Mouse (Mus musculus) CH12.LX (cell line): ENCODE measurements around the gene Yif1b. TPM values are rescaled to one million over a fixed set of nuclear protein-coding genes. Genes with fewer than 3 reads are reported as not detected.

Source experiments
- DNase-seq: peaks from one replicate; pipeline ENCODE4 v3.0.0-alpha.2; 2013; ENCODE audit errors: extremely low read depth
- H3K27ac ChIP-seq: 2 replicates; pipeline ENCODE4 v1.5.1; 2012; ENCODE audit warnings: low read depth, mild to moderate bottlenecking, control low read depth, moderate library complexity; ENCODE audit not compliant: insufficient read depth
- H3K27me3 ChIP-seq: replicated peaks from 2 replicates; pipeline ENCODE3; 2012; ENCODE audit warnings: inconsistent platforms
- H3K36me3 ChIP-seq, 2 experiments: replicated peaks in 1 of 2; 2 replicates each; pipeline versions ENCODE3 to v1.6.1; 2012; ENCODE audit warnings: inconsistent platforms in 1 of 2, low read length in 1 of 2, mild to moderate bottlenecking in 1 of 2, mixed read lengths in 1 of 2, moderate library complexity in 1 of 2; ENCODE audit not compliant: control insufficient read depth in 1 of 2, insufficient read depth in 1 of 2
- H3K4me1 ChIP-seq, 2 experiments: 2 replicates each; pipeline ENCODE4 v1.6.1; 2012; ENCODE audit warnings: inconsistent platforms in 1 of 2, moderate library complexity in 1 of 2; ENCODE audit not compliant: insufficient read depth in 2 of 2, control insufficient read depth in 1 of 2
- H3K4me2 ChIP-seq: 2 replicates; pipeline ENCODE4 v1.6.1; 2012; ENCODE audit warnings: low read depth, mild to moderate bottlenecking, control low read depth; ENCODE audit not compliant: poor library complexity, insufficient read depth, severe bottlenecking
- H3K4me3 ChIP-seq, 3 experiments: fragments of 150-350 bp in 1 of 3; sonication (generic) in 1 of 3; replicated peaks in 1 of 3; 2 replicates each; pipeline versions ENCODE3 to v1.5.1; 2011 to 2012; ENCODE audit warnings: low read depth in 2 of 3, low read length in 2 of 3, mild to moderate bottlenecking in 2 of 3, moderate library complexity in 2 of 3, control low read depth in 1 of 3, improper control_type of control experiment in 1 of 3, inconsistent platforms in 1 of 3, mixed read lengths in 1 of 3; ENCODE audit not compliant: poor library complexity in 1 of 3
- H3K79me2 ChIP-seq: replicated peaks from 2 replicates; pipeline ENCODE4 v1.6.1; 2012; ENCODE audit warnings: mild to moderate bottlenecking, moderate library complexity; ENCODE audit not compliant: control insufficient read depth, poor library complexity, insufficient read depth, severe bottlenecking; ENCODE audit errors: extremely low read depth
- H3K9ac ChIP-seq: 2 replicates; pipeline ENCODE4 v1.6.1; 2012; ENCODE audit warnings: low read depth, mild to moderate bottlenecking, control low read depth, moderate library complexity; ENCODE audit not compliant: insufficient read depth
- H3K9me3 ChIP-seq: replicated peaks from 2 replicates; pipeline ENCODE3; 2012; ENCODE audit warnings: low read length, inconsistent platforms, mixed read lengths
- BHLHE40 ChIP-seq: IDR thresholded peaks from 2 replicates; pipeline ENCODE4 v1.6.1; 2011; ENCODE audit warnings: mild to moderate bottlenecking, low read depth, low read length, improper control_type of control experiment
- CHD1 ChIP-seq: IDR thresholded peaks from 2 replicates; pipeline ENCODE4 v1.6.1; 2012; ENCODE audit warnings: low read depth, low read length, improper control_type of control experiment, inconsistent platforms
- CTCF ChIP-seq, 2 experiments: IDR thresholded peaks in 1 of 2; conservative IDR thresholded peaks in 1 of 2; 2 replicates each; pipeline ENCODE4 v1.5.1; 2011 to 2012; ENCODE audit warnings: low read depth in 2 of 2, low read length in 2 of 2, improper control_type of control experiment in 1 of 2, inconsistent platforms in 1 of 2, mild to moderate bottlenecking in 1 of 2, moderate library complexity in 1 of 2
- ELF1 ChIP-seq: IDR thresholded peaks from 2 replicates; pipeline ENCODE4 v1.6.1; 2014; ENCODE audit warnings: low read depth, mild to moderate bottlenecking, inconsistent platforms, low read length, improper control_type of control experiment
- GABPA ChIP-seq: IDR thresholded peaks from 2 replicates; pipeline ENCODE4 v1.6.1; 2012; ENCODE audit warnings: low read depth, low read length, improper control_type of control experiment, inconsistent platforms; ENCODE audit not compliant: insufficient replicate concordance
- HCFC1 ChIP-seq: IDR thresholded peaks from 2 replicates; pipeline ENCODE4 v1.6.1; 2012; ENCODE audit warnings: low read depth, mild to moderate bottlenecking, inconsistent platforms, low read length, improper control_type of control experiment
- JUN ChIP-seq: IDR thresholded peaks from 2 replicates; pipeline ENCODE4 v1.6.1; 2011; ENCODE audit warnings: low read depth, mild to moderate bottlenecking, low read length, improper control_type of control experiment, moderate library complexity; ENCODE audit not compliant: insufficient read depth
- KAT2A ChIP-seq: IDR thresholded peaks from 2 replicates; pipeline ENCODE4 v1.6.1; 2012; ENCODE audit warnings: low read length, improper control_type of control experiment, inconsistent platforms; ENCODE audit not compliant: insufficient replicate concordance
- MEF2A ChIP-seq: IDR thresholded peaks from 2 replicates; pipeline ENCODE4 v1.6.1; 2014; ENCODE audit warnings: low read depth, mild to moderate bottlenecking, inconsistent platforms, low read length, improper control_type of control experiment, borderline replicate concordance
- NELFE ChIP-seq: IDR thresholded peaks from 2 replicates; pipeline ENCODE4 v1.6.1; 2011; ENCODE audit warnings: low read depth, low read length, improper control_type of control experiment
- POLR2A ChIP-seq: IDR thresholded peaks from 2 replicates; pipeline ENCODE4 v1.6.1; 2011; ENCODE audit warnings: low read depth, mild to moderate bottlenecking, improper control_type of control experiment, low read length
- POLR2AphosphoS2 ChIP-seq: IDR thresholded peaks from 2 replicates; pipeline ENCODE4 v1.6.1; 2011; ENCODE audit warnings: low read depth, low read length, improper control_type of control experiment
- RCOR1 ChIP-seq: conservative IDR thresholded peaks from 2 replicates; pipeline ENCODE4 v1.6.1; 2012; ENCODE audit warnings: low read depth, mild to moderate bottlenecking, inconsistent platforms, low read length, improper control_type of control experiment
- SMC3 ChIP-seq: IDR thresholded peaks from 2 replicates; pipeline ENCODE4 v1.6.1; 2011; ENCODE audit warnings: low read depth, low read length, improper control_type of control experiment
- TBP ChIP-seq: conservative IDR thresholded peaks from 2 replicates; pipeline ENCODE4 v1.6.1; 2011; ENCODE audit warnings: low read depth, low read length, improper control_type of control experiment
- UBTF ChIP-seq: IDR thresholded peaks from 2 replicates; pipeline ENCODE4 v1.6.1; 2012; ENCODE audit warnings: low read depth, mild to moderate bottlenecking, inconsistent platforms, low read length, improper control_type of control experiment, moderate library complexity
- USF1 ChIP-seq: IDR thresholded peaks from 2 replicates; pipeline ENCODE4 v1.6.1; 2014; ENCODE audit warnings: low read depth, mild to moderate bottlenecking, inconsistent platforms, low read length, improper control_type of control experiment
- USF2 ChIP-seq: conservative IDR thresholded peaks from 2 replicates; pipeline ENCODE4 v1.6.1; 2011; ENCODE audit warnings: low read depth, low read length, improper control_type of control experiment
- ZC3H11A ChIP-seq: IDR thresholded peaks from 2 replicates; pipeline ENCODE4 v1.6.1; 2012; ENCODE audit warnings: low read depth, mild to moderate bottlenecking, inconsistent platforms, low read length, improper control_type of control experiment
- dilution Hi-C: fragments of 300-500 bp; cut with MboI; formaldehyde crosslinking; loops from 2 replicates; pipeline ENCODE4 v1.14.3; 2020; ENCODE audit warnings: low sequenced_read_pairs; ENCODE audit not compliant: extremely low pct_unique_long_range_greater_than_20kb, extremely low pct_ligation_motif_present
- in situ Hi-C: fragments of 300-500 bp; cut with MboI; formaldehyde crosslinking; loops from 3 replicates; pipeline ENCODE4 v1.14.3; 2019; ENCODE audit warnings: low sequenced_read_pairs, low pct_ligation_motif_present, low pct_unique_long_range_greater_than_20kb, mixed read lengths
- polyA plus RNA-seq: library from polyadenylated mRNA; unstranded; fragments of >175 nt; gene quantifications from 2 replicates; pipeline ENCODE4 v1.2.1, GENCODE M21; 2012; ENCODE audit warnings: low read depth; ENCODE audit not compliant: insufficient read length
- total RNA-seq, 2 experiments: library from RNA; depleted of rRNA; stranded (reverse); fragments of 300-350 nt in 1 of 2; fragments of >200 nt in 1 of 2; gene quantifications; 2 replicates each; pipeline ENCODE4 v1.2.3; 2012 to 2014

Yif1b gene
- total and polyA plus RNA-seq, 3 experiments: 63.0 to 99.4 (median 69.4) TPM

DNA sequence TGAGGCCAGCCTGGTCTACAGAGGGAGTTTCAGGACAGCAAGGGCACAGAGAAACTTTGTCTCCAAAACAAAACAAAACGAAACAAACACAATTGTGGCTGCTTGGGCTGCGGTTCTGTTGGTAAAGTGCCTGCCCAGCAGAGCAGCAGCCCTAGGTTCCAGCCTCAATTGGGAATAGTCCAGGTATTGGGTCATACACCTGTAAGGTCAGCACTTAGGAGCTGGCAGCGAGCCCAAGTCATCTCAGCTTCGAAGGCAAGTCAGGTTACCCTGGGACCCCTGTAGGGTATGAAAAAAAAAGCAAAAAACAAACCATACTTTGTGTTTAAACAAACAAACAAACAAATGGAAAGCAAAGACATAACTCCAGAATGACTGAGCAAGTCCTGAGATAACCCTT lies 17.7 kb downstream of the Yif1b start:
- no peak overlapping the region for H3K27ac ChIP-seq
- H3K27me3 ChIP-seq: no peaks in the 10 kb centered on the region
- dilution Hi-C loops: no loop called here
- H3K36me3 ChIP-seq: peaks cover 0 to 13% of the 10 kb centered on the region in 2 experiments
- H3K4me1 ChIP-seq: peaks cover 9 to 48% of the 10 kb centered on the region in 2 experiments
- no peak for TF ChIP-seq GABPA
- TF ChIP-seq ELF1: no peak
- TF ChIP-seq ZC3H11A: no peak
- no peak for TF ChIP-seq RCOR1
- no peak for TF ChIP-seq USF1
- no peak for TF ChIP-seq MEF2A
- no peak for TF ChIP-seq CTCF (conservative IDR thresholded peaks at IDR 0.05 in 1 of 2, IDR thresholded peaks at IDR 0.05 in 1 of 2; ENCODE audit: low read depth in 2 of 2, low read length in 2 of 2)
- no peak for TF ChIP-seq HCFC1
- TF ChIP-seq TBP: no peak
- TF ChIP-seq BHLHE40: no peak
- no peak for TF ChIP-seq USF2
- TF ChIP-seq JUN: no peak
- TF ChIP-seq NELFE: no peak
- no peak for TF ChIP-seq SMC3
- no peak for TF ChIP-seq CHD1
- H3K4me2 ChIP-seq: no peak overlapping the region
- in situ Hi-C loops: loop anchor here (5.0 kb wide), 1 partner anchor 36 kb away; no protein-coding TSS in a partner anchor
- no peak for DNase-seq
- H3K9ac ChIP-seq: no peak overlapping the region
- H3K79me2 ChIP-seq: no peaks in the 10 kb centered on the region
- H3K4me3 ChIP-seq: no peak overlapping the region
- no peaks in the 10 kb centered on the region for H3K9me3 ChIP-seq

DNA sequence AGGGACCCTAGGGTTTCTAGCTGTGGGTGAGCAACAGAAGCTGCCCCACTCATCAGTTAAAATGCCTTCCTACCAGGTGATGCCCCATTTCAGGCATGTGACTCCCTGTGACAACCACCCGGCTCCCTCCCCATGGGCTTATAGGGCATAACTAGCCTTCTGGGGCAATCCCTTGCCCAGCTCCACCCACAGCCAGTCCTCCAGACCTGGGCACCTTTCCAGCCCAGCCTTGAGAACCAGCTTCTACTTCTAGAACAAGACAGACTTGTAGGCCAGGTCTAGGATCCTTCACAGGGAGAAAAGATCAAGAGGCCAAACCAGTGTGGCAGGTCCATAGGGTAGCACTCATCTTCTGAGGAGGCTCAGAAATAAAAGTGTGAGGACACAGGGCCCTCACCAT lies 19.2 kb downstream of the Yif1b start:
- peak; percentile 35 for DNase-seq
- H3K27ac ChIP-seq: no peak overlapping the region
- no peak overlapping the region for H3K4me3 ChIP-seq
- in situ Hi-C loops (loop anchor here (5.0 kb wide), 1 partner anchor 35 kb away; no protein-coding TSS in a partner anchor), dilution Hi-C loops (no loop called here)
- H3K79me2 ChIP-seq: no peaks in the 10 kb centered on the region
- no peak overlapping the region for H3K9ac ChIP-seq
- peaks cover 9 to 51% of the 10 kb centered on the region in 2 experiments for H3K4me1 ChIP-seq
- H3K36me3 ChIP-seq: peaks cover 0 to 13% of the 10 kb centered on the region in 2 experiments
- TF ChIP-seq NELFE (no peak), TBP (no peak), POLR2AphosphoS2 (no peak), POLR2A (no peak), KAT2A (no peak), UBTF (no peak), ZC3H11A (no peak)
- no peak overlapping the region for H3K4me2 ChIP-seq
- H3K27me3 ChIP-seq: no peaks in the 10 kb centered on the region
- H3K9me3 ChIP-seq: no peaks in the 10 kb centered on the region
